In genomic region chr6:140705132-140705531, GRCm38 (mm10) we compare ENCODE assay signal across 29 mouse cellular contexts. TPM values are rescaled to one million over a fixed set of nuclear protein-coding genes. Genes with fewer than 3 reads are reported as not detected.
"Had no signal": no experiment of that assay in that cellular context is flagged by ENCODE, and none has a peak within 500 bp of the region (broad histone marks: within the 10 kb centered on the region; RNA-seq: fewer than 3 reads in every experiment).

No protein-coding gene starts in this region.

- ATAC-seq: intestine, embryonic 16.5 days; liver, postnatal 0 days; lung, postnatal 0 days; midbrain, embryonic 15.5 days had no signal

- H3K27me3 ChIP-seq: midbrain, embryonic 12.5 days; midbrain, embryonic 15.5 days; neural tube, embryonic 12.5 days; neural tube, embryonic 15.5 days; stomach, embryonic 15.5 days had no signal

- H3K4me1 ChIP-seq: midbrain, embryonic 12.5 days; midbrain, embryonic 15.5 days; neural tube, embryonic 15.5 days; stomach, embryonic 15.5 days had no signal

- H3K4me3 ChIP-seq: midbrain, embryonic 12.5 days; midbrain, embryonic 15.5 days; neural tube, embryonic 12.5 days; neural tube, embryonic 15.5 days; stomach, embryonic 15.5 days had no signal

- H3K36me3 ChIP-seq: midbrain, embryonic 12.5 days; midbrain, embryonic 15.5 days; neural tube, embryonic 12.5 days; neural tube, embryonic 15.5 days; stomach, embryonic 15.5 days had no signal

- H3K27ac ChIP-seq: liver, embryonic 14.5 days; macrophage; midbrain, embryonic 12.5 days; midbrain, embryonic 15.5 days; neural tube, embryonic 12.5 days; neural tube, embryonic 15.5 days; stomach, embryonic 15.5 days had no signal

- H3K9me3 ChIP-seq: midbrain, embryonic 12.5 days; midbrain, embryonic 15.5 days; neural tube, embryonic 12.5 days; neural tube, embryonic 15.5 days; stomach, embryonic 15.5 days had no signal

- DNase-seq: kidney, adult 2 months; kidney, postnatal 36 days; layer of hippocampus, postnatal 36 days; left cerebral cortex, postnatal 4 days; liver, postnatal 0 days; lung, embryonic 14.5 days; right cerebral cortex, adult 18-20 months; right cerebral cortex, postnatal 14 days; right cerebral cortex, postnatal 4 days; thymus, adult 18-20 months; thymus, postnatal 36 days had no signal

- H3K4me2 ChIP-seq: liver, embryonic 11.5 days; lung, embryonic 14.5 days; midbrain, embryonic 12.5 days; midbrain, embryonic 15.5 days; neural tube, embryonic 12.5 days; neural tube, embryonic 15.5 days; stomach, embryonic 15.5 days had no signal

- H3K9ac ChIP-seq: liver, embryonic 14.5 days; liver, postnatal 0 days; lung, embryonic 14.5 days; midbrain, embryonic 12.5 days; midbrain, embryonic 15.5 days; neural tube, embryonic 12.5 days; neural tube, embryonic 15.5 days; stomach, embryonic 15.5 days had no signal

RNA-seq across cellular contexts. Expression of gene Gm11077, which starts 24.0 kb away (rescaled TPM):
- total RNA-seq: layer of hippocampus, adult 8-10 months; layer of hippocampus, postnatal 10 days; layer of hippocampus, postnatal 36 days; left cerebral cortex, adult 8-10 months; left cerebral cortex, postnatal 14 days; left cerebral cortex, postnatal 4 days; megakaryocyte, adult 5-6 weeks had no signal
- polyA plus RNA-seq: intestine, embryonic 16.5 days; kidney, adult 2 months; kidney, embryonic 16.5 days; liver, embryonic 11.5 days; liver, embryonic 14.5 days; liver, postnatal 0 days; lung, embryonic 14.5 days; lung, postnatal 0 days; macrophage; midbrain, embryonic 12.5 days; midbrain, embryonic 15.5 days; neural tube, embryonic 12.5 days; neural tube, embryonic 15.5 days; stomach, embryonic 15.5 days; testis, adult 2 months; urinary bladder, adult 2 months had no signal
